Mouse (Mus musculus) regulatory T cell (primary cell): ENCODE results near the gene Cpm.
"Not testable (repeated sequence)": the region's sequence is repeated elsewhere in the genome, so short reads cannot be mapped to it uniquely, and the experiment has no call there.

ENCODE experiments used
- in situ Hi-C: fragments of 300-600 bp; cut with MboI, MseI; formaldehyde crosslinking; loops from one replicate; pipeline ENCODE4 v1.15.1; 2025; ENCODE audit warnings: high pct_unique_total_duplicates

Gene Cpm

DNA sequence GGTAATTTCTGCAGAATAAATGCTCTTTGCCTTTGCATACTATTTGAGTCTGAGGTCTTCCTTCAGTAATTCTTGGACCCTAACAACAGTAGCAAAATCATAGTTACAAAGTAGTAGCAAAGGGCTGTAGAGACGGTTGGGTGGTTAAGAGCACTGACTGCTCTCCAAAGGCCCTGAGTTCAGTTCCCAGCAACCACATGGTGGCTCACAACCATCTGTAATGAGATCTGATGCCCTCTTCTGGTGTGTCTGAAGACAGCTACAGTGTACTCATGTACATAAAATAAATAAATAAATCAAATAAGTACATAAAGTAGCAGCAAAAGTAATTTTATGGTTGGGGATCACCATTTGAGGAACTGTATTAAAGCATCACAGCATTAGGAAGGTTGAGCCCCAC lies 86.4 kb downstream of the Cpm start:
- in situ Hi-C loops: not testable (repeated sequence)

- in situ Hi-C loops: no loop called here
Observed at GRCm38 (mm10) chr10:117716686-117717085, 87.4 kb downstream of the Cpm start.

DNA sequence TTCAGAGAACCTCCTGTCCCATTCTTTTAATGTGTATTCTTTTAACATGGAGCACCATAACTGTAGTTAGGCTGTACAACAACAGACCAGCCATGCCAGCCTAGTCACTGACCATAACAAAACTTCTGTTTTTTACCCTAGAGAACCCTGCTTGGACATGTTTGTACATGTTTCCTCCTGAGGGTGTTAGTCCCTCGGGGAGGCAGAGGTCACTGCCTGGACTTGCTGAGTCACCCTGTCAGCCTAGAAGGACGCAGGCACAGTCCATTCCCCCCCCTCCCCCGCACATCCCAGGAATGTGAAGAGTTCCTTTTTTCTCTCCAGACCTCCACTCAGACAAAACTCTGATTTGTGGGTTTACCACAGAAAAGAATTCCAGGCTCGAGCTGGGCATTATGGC lies 88.3 kb downstream of the Cpm start:
- in situ Hi-C loops: no loop called here

GRCm38 (mm10) chr10:117718161-117719119 lies 89.1 kb downstream of the Cpm start:
- in situ Hi-C loops: no loop called here

GRCm38 (mm10) chr10:117724136-117724718 lies 94.9 kb downstream of the Cpm start:
- in situ Hi-C loops: no loop called here

DNA sequence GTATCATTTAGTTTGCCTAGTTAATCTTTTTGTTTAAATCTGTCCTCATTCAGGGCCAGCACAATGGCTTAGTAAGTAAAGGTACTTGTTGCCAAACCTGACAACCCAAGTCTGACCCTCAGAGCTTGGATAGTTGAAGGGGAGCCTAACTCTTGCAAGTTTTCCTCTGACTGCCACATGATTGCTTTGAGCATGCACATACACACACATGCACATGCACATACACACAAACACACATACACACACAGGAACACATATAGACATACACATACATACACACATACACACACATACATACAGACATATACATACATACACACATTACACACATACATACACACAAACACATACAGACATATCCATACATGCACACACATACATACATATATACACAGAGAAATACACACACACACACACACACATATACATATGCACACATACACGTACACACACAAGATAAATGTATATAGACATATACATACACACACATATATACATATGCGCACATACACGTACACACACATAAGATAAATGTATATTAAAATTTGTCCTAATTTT lies 95.6 kb downstream of the Cpm start:
- in situ Hi-C loops: no loop called here

GRCm38 (mm10) chr10:117725671-117726070 lies 96.4 kb downstream of the Cpm start:
- in situ Hi-C loops: no loop called here

DNA sequence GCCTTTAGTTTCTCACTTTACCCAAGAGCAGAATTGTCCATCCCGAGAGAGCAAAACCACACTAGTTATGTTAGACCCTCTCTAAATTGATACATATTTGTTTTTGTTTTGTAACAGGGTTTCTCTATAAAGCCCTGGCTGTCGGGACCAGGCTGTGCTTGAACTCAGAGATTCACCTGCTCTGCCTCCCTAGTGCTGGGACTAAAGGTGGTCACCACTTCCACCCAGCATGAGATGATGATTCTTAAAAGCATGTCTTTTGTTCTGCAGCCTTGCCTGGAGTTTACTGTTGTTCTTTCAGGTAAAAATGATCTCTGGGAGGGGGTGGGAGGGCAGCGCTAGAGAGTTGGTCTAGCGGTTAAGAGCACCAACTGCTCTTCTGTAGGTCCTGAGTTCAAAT lies 97.0 kb downstream of the Cpm start:
- in situ Hi-C loops: no loop called here

GRCm38 (mm10) chr10:117726888-117727385 lies 97.6 kb downstream of the Cpm start:
- in situ Hi-C loops: no loop called here

GRCm38 (mm10) chr10:117727518-117728110 lies 98.3 kb downstream of the Cpm start:
- in situ Hi-C loops: no loop called here

GRCm38 (mm10) chr10:117728574-117728973 lies 99.3 kb downstream of the Cpm start:
- in situ Hi-C loops: no loop called here

DNA sequence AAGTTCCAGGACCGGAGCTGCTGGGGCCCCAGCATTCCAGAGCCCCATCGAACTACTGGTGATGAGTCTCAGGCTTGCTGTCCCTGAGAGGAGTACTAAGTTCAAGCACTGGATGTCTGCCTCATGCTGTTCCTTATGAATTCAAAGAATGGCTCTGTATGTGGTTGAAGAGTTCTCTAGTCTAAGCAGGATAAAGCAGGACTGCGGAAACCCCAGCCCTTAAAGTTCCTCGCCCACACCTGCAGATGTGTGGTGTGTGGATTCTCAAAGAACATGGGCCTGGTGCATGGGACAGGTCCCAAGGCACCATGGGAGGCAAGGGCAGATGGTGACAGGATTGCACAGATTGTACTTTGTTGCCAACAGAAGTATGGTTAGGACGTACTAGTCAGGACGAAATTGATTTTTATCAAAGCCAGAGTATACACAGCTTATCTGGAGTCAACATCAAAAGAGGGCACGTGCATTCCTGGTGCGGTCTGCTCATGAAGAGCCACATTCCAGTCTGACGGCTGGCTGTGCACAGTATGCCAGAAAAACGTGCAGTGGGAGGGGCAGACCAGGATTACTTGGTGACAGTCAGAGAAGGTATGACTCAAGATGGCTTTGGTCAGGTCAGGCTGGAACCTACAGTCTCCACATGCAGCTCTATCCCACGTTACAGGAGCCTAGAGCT lies 100.0 kb downstream of the Cpm start:
- in situ Hi-C loops: no loop called here

- in situ Hi-C loops: no loop called here
Observed at GRCm38 (mm10) chr10:117730140-117730539, 100.8 kb downstream of the Cpm start.

DNA sequence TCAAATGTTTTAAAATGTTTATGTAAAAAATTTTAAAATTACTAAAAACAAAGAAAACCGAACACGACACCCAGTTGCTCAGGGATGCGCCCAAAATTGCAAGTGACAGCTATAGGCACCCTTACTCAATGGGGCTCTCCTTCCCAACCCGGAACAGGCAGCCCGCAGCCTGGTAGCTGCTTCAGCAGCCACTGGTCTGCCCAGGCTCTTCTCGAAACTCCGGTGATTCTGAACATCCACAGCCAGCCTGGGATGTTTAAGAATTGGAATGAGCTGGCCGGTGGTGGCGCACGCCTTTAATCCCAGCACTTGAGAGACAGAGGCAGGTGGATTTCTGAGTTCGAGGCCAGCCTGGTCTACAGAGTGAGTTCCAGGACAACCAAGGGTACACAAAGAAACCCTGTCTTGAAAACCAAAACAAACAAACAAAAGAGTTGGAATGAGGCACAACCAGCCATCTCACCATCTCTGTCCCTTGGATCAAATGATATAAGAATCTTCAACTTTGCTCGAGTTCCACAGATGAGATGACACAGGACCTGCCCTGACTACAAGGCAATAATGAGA lies 101.4 kb downstream of the Cpm start:
- in situ Hi-C loops: no loop called here

- in situ Hi-C loops: no loop called here
Observed at GRCm38 (mm10) chr10:117731244-117732101, 102.2 kb downstream of the Cpm start.

- in situ Hi-C loops: no loop called here
Observed at GRCm38 (mm10) chr10:117732184-117732583, 102.9 kb downstream of the Cpm start.

- in situ Hi-C loops: no loop called here
Observed at GRCm38 (mm10) chr10:117732962-117733592, 103.8 kb downstream of the Cpm start.

- in situ Hi-C loops: not testable (repeated sequence)
Observed at GRCm38 (mm10) chr10:117733626-117734025, 104.3 kb downstream of the Cpm start.

DNA sequence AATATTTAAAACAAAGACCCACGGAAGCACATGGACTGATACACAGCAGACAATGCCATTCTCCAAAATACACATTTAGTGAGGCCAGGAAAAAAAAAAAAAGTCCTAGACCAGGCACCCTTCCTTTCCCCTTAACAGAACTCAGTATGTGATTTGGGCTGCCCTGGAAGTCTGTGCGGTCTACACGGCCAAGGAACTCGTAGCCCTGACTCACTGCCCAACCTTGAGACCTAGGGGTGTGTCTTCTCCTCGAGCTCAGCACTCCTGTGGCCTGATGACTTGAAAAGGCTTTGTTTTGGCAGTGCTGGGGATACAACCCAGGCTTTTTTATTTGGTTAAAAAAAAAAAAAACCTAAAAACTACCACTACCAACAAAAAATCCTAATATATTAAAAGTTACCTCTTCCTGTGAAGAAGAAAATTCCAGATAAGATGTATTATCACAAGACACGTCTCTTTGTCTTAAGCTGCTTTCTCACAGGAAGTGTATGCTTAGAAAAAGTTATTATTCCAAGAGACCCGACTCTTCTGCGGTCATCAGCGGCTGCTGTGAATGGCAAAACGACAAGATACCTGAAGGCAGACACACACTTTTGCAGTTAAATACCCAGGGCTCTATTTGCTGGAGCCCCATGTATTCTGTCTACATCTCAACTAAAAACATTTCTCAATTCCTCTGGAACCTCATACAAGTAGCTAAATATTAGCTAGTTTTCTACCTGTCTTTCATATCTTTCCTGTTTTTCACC lies 105.0 kb downstream of the Cpm start:
- in situ Hi-C loops: not testable (repeated sequence)
